Mouse (Mus musculus) kidney, adult 2 months (tissue): ENCODE results near the gene Sh2d4b.

Source experiments
- CTCF ChIP-seq: fragments of 200-500 bp; conservative IDR thresholded peaks from 2 replicates; pipeline ENCODE4 v1.5.1; 2011; ENCODE audit warnings: low read depth, mild to moderate bottlenecking, control low read depth, low read length, moderate library complexity, mixed read lengths; ENCODE audit not compliant: insufficient read depth, insufficient read length
- POLR2A ChIP-seq: fragments of 200-500 bp; IDR thresholded peaks from one replicate; pipeline ENCODE4 v1.6.1; 2011; ENCODE audit warnings: low read depth, low read length, control low read depth

DNA sequence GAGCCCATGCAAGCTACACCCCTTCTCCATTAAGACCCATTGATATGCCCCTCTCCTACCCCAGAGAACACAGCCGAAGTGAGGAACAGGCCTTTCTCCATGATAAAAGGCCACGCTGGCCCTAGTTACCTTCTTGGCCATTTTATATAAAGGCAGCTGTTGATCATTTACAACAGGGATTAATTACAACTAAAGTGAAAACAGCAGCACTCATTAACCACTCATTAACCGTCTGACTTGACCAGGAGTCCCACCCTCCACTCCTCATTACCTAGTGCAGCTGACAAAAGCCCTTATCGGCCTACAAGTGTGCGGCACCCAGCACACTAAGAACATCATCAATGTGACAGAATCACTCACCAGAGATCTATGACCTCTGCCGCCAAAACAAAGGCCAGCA lies 20.6 kb upstream of the Sh2d4b start:
- TF ChIP-seq CTCF (no peak), POLR2A (no peak)
